Comparison of ENCODE assay signal across 30 mouse cellular contexts in genomic region chr8:88526296-88526695, GRCm38 (mm10). TPM values are rescaled to one million over a fixed set of nuclear protein-coding genes. Genes with fewer than 3 reads are reported as not detected.
DNase-seq lines count a peak whose midpoint lies in the region; ATAC-seq lines count a peak whose summit lies in the region.
"Had no signal": no experiment of that assay in that cellular context is flagged by ENCODE, and none has a peak within 500 bp of the region (broad histone marks: within the 10 kb centered on the region; RNA-seq: fewer than 3 reads in every experiment).

No protein-coding gene starts in this region.

- 0 out of 2 replicates have a peak overlapping the region, but pooled peaks have one; percentile 2 for H3K27ac ChIP-seq in forebrain, embryonic 12.5 days
- H3K27ac ChIP-seq in forebrain, embryonic 15.5 days (replicated peaks), result no peak overlapping the region
- no peak overlapping the region for H3K27ac ChIP-seq in midbrain, embryonic 13.5 days
- H3K27ac ChIP-seq in midbrain, embryonic 16.5 days (ENCODE audit: low read length), result no peak overlapping the region
- H3K27ac ChIP-seq in embryonic facial prominence, embryonic 13.5 days, result peak overlapping the region; percentile 52
- 0 out of 2 replicates have a peak overlapping the region, but pooled peaks have one; percentile 6 for H3K27ac ChIP-seq in limb, embryonic 13.5 days
- H3K27ac ChIP-seq: heart, embryonic 15.5 days; hindbrain, embryonic 15.5 days; layer of hippocampus, adult 2 months; lung, embryonic 15.5 days; midbrain, embryonic 12.5 days; stomach, postnatal 0 days had no signal

- no peak for ATAC-seq in forebrain, embryonic 12.5 days (ENCODE audit: low FRiP score)
- ATAC-seq in forebrain, embryonic 15.5 days (replicated peaks), result no peak
- no peak for ATAC-seq in midbrain, embryonic 13.5 days
- no peak for ATAC-seq in midbrain, embryonic 16.5 days
- ATAC-seq in embryonic facial prominence, embryonic 13.5 days (ENCODE audit: insufficient number of reproducible peaks, insufficient read depth, low FRiP score, low TSS enrichment, low read depth), result no peak
- no peak for ATAC-seq in limb, embryonic 13.5 days (ENCODE audit: low FRiP score, low read depth)
- ATAC-seq in granulocyte monocyte progenitor cell, adult 5-6 weeks (replicated peaks; ENCODE audit: poor library complexity, severe bottlenecking), result no peak
- ATAC-seq: forebrain, postnatal 0 days; inflammation-experienced regulatory T-cells, adult 6 months; Patski had no signal

- no peak for DNase-seq in left cerebral cortex, adult 18-20 months (ENCODE audit: low spot score in 2 of 2)
- DNase-seq: adrenal gland, postnatal 10 days; cerebellum, adult 18-20 months; forebrain, postnatal 0 days; gastrocnemius, postnatal 10 days; kidney, adult 18-20 months; kidney, postnatal 36 days; right cerebral cortex, adult 18-20 months; spleen, adult 18-20 months; thymus, adult 18-20 months; thymus, postnatal 25 days had no signal

- H3K9me3 ChIP-seq in forebrain, embryonic 12.5 days, result no peaks in the 10 kb centered on the region
- no peaks in the 10 kb centered on the region for H3K9me3 ChIP-seq in forebrain, embryonic 15.5 days
- no peaks in the 10 kb centered on the region for H3K9me3 ChIP-seq in midbrain, embryonic 13.5 days
- no peaks in the 10 kb centered on the region for H3K9me3 ChIP-seq in midbrain, embryonic 16.5 days (replicated peaks; ENCODE audit: control insufficient read depth, low read length, poor library complexity, severe bottlenecking)
- H3K9me3 ChIP-seq in embryonic facial prominence, embryonic 13.5 days, result no peaks in the 10 kb centered on the region
- no peaks in the 10 kb centered on the region for H3K9me3 ChIP-seq in limb, embryonic 13.5 days
- H3K9me3 ChIP-seq: heart, embryonic 15.5 days; hindbrain, embryonic 15.5 days; lung, embryonic 15.5 days; midbrain, embryonic 12.5 days had no signal

- peaks cover 8% of the 10 kb centered on the region; the same call in 1 of the 2 replicates for H3K36me3 ChIP-seq in forebrain, embryonic 12.5 days (replicated peaks)
- H3K36me3 ChIP-seq in forebrain, embryonic 15.5 days, result no peaks in the 10 kb centered on the region
- H3K36me3 ChIP-seq in midbrain, embryonic 13.5 days, result peaks cover 12% of the 10 kb centered on the region
- no peaks in the 10 kb centered on the region for H3K36me3 ChIP-seq in midbrain, embryonic 16.5 days (ENCODE audit: control insufficient read depth, insufficient read depth, low read length)
- H3K36me3 ChIP-seq in embryonic facial prominence, embryonic 13.5 days, result peaks cover 44% of the 10 kb centered on the region
- H3K36me3 ChIP-seq in limb, embryonic 13.5 days, result peaks cover 28% of the 10 kb centered on the region
- H3K36me3 ChIP-seq: heart, embryonic 15.5 days; hindbrain, embryonic 15.5 days had no signal

- no peak overlapping the region for H3K9ac ChIP-seq in forebrain, embryonic 12.5 days
- no peak overlapping the region for H3K9ac ChIP-seq in forebrain, embryonic 15.5 days (replicated peaks)
- no peak overlapping the region for H3K9ac ChIP-seq in midbrain, embryonic 13.5 days (replicated peaks)
- H3K9ac ChIP-seq in midbrain, embryonic 16.5 days (ENCODE audit: low read depth, low read length), result no peak overlapping the region
- peak overlapping the region; percentile 40; the same call in 1 of the 2 replicates for H3K9ac ChIP-seq in embryonic facial prominence, embryonic 13.5 days
- H3K9ac ChIP-seq in limb, embryonic 13.5 days, result no peak overlapping the region
- H3K9ac ChIP-seq: forebrain, postnatal 0 days; heart, embryonic 15.5 days; hindbrain, embryonic 15.5 days; lung, embryonic 15.5 days; midbrain, embryonic 12.5 days had no signal

- peaks cover 47% of the 10 kb centered on the region for H3K4me1 ChIP-seq in forebrain, embryonic 12.5 days
- H3K4me1 ChIP-seq in forebrain, embryonic 15.5 days, result peaks cover 35% of the 10 kb centered on the region
- peaks cover 58% of the 10 kb centered on the region for H3K4me1 ChIP-seq in midbrain, embryonic 13.5 days (replicated peaks)
- peaks cover 30% of the 10 kb centered on the region for H3K4me1 ChIP-seq in midbrain, embryonic 16.5 days (ENCODE audit: control insufficient read depth, insufficient read depth, low read length)
- peaks cover 78% of the 10 kb centered on the region for H3K4me1 ChIP-seq in embryonic facial prominence, embryonic 13.5 days
- H3K4me1 ChIP-seq in limb, embryonic 13.5 days, result peaks cover 67% of the 10 kb centered on the region

- no peak overlapping the region for H3K4me3 ChIP-seq in forebrain, embryonic 12.5 days (replicated peaks)
- H3K4me3 ChIP-seq in forebrain, embryonic 15.5 days, result no peak overlapping the region
- H3K4me3 ChIP-seq in midbrain, embryonic 13.5 days (replicated peaks), result no peak overlapping the region
- H3K4me3 ChIP-seq in midbrain, embryonic 16.5 days (ENCODE audit: low read depth, low read length), result no peak overlapping the region
- no peak overlapping the region for H3K4me3 ChIP-seq in embryonic facial prominence, embryonic 13.5 days
- no peak overlapping the region for H3K4me3 ChIP-seq in limb, embryonic 13.5 days
- H3K4me3 ChIP-seq: erythroblast, embryonic 14.5 days; heart, embryonic 15.5 days; hindbrain, embryonic 15.5 days; layer of hippocampus, adult 2 months; lung, embryonic 15.5 days; midbrain, embryonic 12.5 days had no signal

- H3K4me2 ChIP-seq in forebrain, embryonic 12.5 days, result no peak overlapping the region
- no peak overlapping the region for H3K4me2 ChIP-seq in forebrain, embryonic 15.5 days (replicated peaks)
- 0 out of 2 replicates have a peak overlapping the region, but pooled peaks have one; percentile 7 for H3K4me2 ChIP-seq in midbrain, embryonic 13.5 days (replicated peaks)
- H3K4me2 ChIP-seq in midbrain, embryonic 16.5 days (ENCODE audit: low read length), result no peak overlapping the region
- peak overlapping the region; percentile 80 for H3K4me2 ChIP-seq in embryonic facial prominence, embryonic 13.5 days
- peak overlapping the region; percentile 91 for H3K4me2 ChIP-seq in limb, embryonic 13.5 days (replicated peaks)
- H3K4me2 ChIP-seq: heart, embryonic 15.5 days; hindbrain, embryonic 15.5 days; liver, embryonic 11.5 days; lung, embryonic 15.5 days; midbrain, embryonic 12.5 days had no signal

- H3K27me3 ChIP-seq in forebrain, embryonic 12.5 days, result peaks cover 13% of the 10 kb centered on the region
- H3K27me3 ChIP-seq in forebrain, embryonic 15.5 days, result no peaks in the 10 kb centered on the region
- peaks cover 5% of the 10 kb centered on the region; the same call in 1 of the 2 replicates for H3K27me3 ChIP-seq in midbrain, embryonic 13.5 days
- H3K27me3 ChIP-seq in midbrain, embryonic 16.5 days (ENCODE audit: control insufficient read depth, insufficient read depth, low read depth, low read length), result no peaks in the 10 kb centered on the region
- no peaks in the 10 kb centered on the region for H3K27me3 ChIP-seq in embryonic facial prominence, embryonic 13.5 days
- peaks cover 6% of the 10 kb centered on the region; the same call in 1 of the 2 replicates for H3K27me3 ChIP-seq in limb, embryonic 13.5 days
- H3K27me3 ChIP-seq: hindbrain, embryonic 15.5 days; lung, embryonic 15.5 days had no signal

- WGBS in forebrain, embryonic 12.5 days, result 79% methylated on average over 5 of the region's 5 CpGs
- WGBS in forebrain, embryonic 15.5 days, result 60% methylated on average over 5 of the region's 5 CpGs
- 77% methylated on average over 5 of the region's 5 CpGs for WGBS in midbrain, embryonic 13.5 days
- WGBS in midbrain, embryonic 16.5 days, result 69% methylated on average over 5 of the region's 5 CpGs
- 25% methylated on average over 5 of the region's 5 CpGs for WGBS in embryonic facial prominence, embryonic 13.5 days
- WGBS in limb, embryonic 13.5 days, result 15% methylated on average over 5 of the region's 5 CpGs

RNA-seq across cellular contexts. Expression of gene Nkd1, which starts 5.1 kb away (rescaled TPM):
- 51.2 and 64.4 TPM in 2 replicates for polyA plus RNA-seq in forebrain, embryonic 12.5 days (2016; fragmentation: Nextera tagmentation; extraction: Ambion mirVana)
- polyA plus RNA-seq in forebrain, embryonic 15.5 days (2015; fragmentation: Nextera tagmentation; extraction: Ambion mirVana), result 36.6 and 40.8 TPM in 2 replicates
- polyA plus RNA-seq in midbrain, embryonic 13.5 days (2015; fragmentation: Nextera tagmentation; extraction: Ambion mirVana), result 68.4 and 79.8 TPM in 2 replicates
- 53.9 and 66.7 TPM in 2 replicates for polyA plus RNA-seq in midbrain, embryonic 16.5 days (2015; fragmentation: Nextera tagmentation; extraction: Ambion mirVana)
- polyA plus RNA-seq in embryonic facial prominence, embryonic 13.5 days (2015; fragmentation: Nextera tagmentation; extraction: Ambion mirVana), result 101 and 122 TPM in 2 replicates
- polyA plus RNA-seq in limb, embryonic 13.5 days (2015; fragmentation: Nextera tagmentation; extraction: Ambion mirVana), result 58.4 and 64.2 TPM in 2 replicates
- 0.73 TPM in 1 of 2 replicates, not detected in the other for total RNA-seq in granulocyte monocyte progenitor cell, adult 5-6 weeks (2014; fragmentation: Nextera tagmentation)
- 0.10 and 0.13 TPM in 2 replicates for total RNA-seq in granulocyte monocyte progenitor cell, adult 5-6 weeks (2017)
- total RNA-seq in left cerebral cortex, adult 18-20 months (2021), result 10 to 100 TPM; 13.0 to 13.8 TPM
- total RNA-seq: MEL; neutrophil, adult 5-6 weeks had no signal
- polyA plus RNA-seq: erythroblast, embryonic 14.5 days; inflammation-experienced regulatory T-cells, adult 6 months had no signal

Comparison
In these comparisons a context has a peak if more than half of its experiments do, and no peak if none do; other contexts are left out.
1. H3K27ac ChIP-seq: peak in forebrain, embryonic 12.5 days (single experiment), embryonic facial prominence, embryonic 13.5 days (single experiment) and limb, embryonic 13.5 days (single experiment); none in forebrain, embryonic 15.5 days (single experiment), midbrain, embryonic 13.5 days (single experiment) and midbrain, embryonic 16.5 days (single experiment).
2. H3K4me2 ChIP-seq: peak in midbrain, embryonic 13.5 days (single experiment), embryonic facial prominence, embryonic 13.5 days (single experiment) and limb, embryonic 13.5 days (single experiment); none in forebrain, embryonic 12.5 days (single experiment), forebrain, embryonic 15.5 days (single experiment) and midbrain, embryonic 16.5 days (single experiment).